ENCODE assay signal across 8 mouse cellular contexts in genomic region chrX:133657308-133658302, GRCm38 (mm10). TPM values are rescaled to one million over a fixed set of nuclear protein-coding genes. Genes with fewer than 3 reads are reported as not detected.
DNase-seq lines count a peak whose midpoint lies in the region; ATAC-seq and TF ChIP-seq lines count a peak whose summit lies in the region.

No protein-coding gene starts in this region.

- peak; percentile 39; the same call in 1 of the 2 replicates for TF ChIP-seq CTCF in cortical plate, adult 2 months (IDR thresholded peaks at IDR 0.05; ENCODE audit: extremely low read depth, insufficient read depth, low read length)

- H3K27ac ChIP-seq in intestine, embryonic 14.5 days (ENCODE audit: low read depth) = no peak overlapping the region
- no peak overlapping the region for H3K27ac ChIP-seq in intestine, embryonic 15.5 days
- H3K27ac ChIP-seq in ES-E14 (ENCODE audit: insufficient read depth, low read depth, low read length, poor library complexity, severe bottlenecking) = no peak overlapping the region
- no peak overlapping the region for H3K27ac ChIP-seq in cortical plate, adult 2 months (ENCODE audit: insufficient read depth, low read length)

- 24% methylated on average over 9 of the region's 9 CpGs for WGBS in intestine, embryonic 14.5 days
- WGBS in intestine, embryonic 15.5 days = 22% methylated on average over 9 of the region's 9 CpGs

- H3K27me3 ChIP-seq in intestine, embryonic 14.5 days (replicated peaks; ENCODE audit: control insufficient read depth, insufficient read depth, low read length) = no peaks in the 10 kb centered on the region
- no peaks in the 10 kb centered on the region for H3K27me3 ChIP-seq in intestine, embryonic 15.5 days (replicated peaks)

- no peak for DNase-seq in intestine, embryonic 14.5 days (ENCODE audit: low spot score)
- no peak for DNase-seq in ES-E14 (ENCODE audit: low read depth, low spot score)
- no peak for DNase-seq in spleen, postnatal 4 days (ENCODE audit: low spot score in 2 of 2)
- no peak for DNase-seq in adrenal gland, adult 8-10 months
- DNase-seq in thymus, postnatal 4 days = no peak

- H3K9me3 ChIP-seq in intestine, embryonic 14.5 days (ENCODE audit: control insufficient read depth, low read length) = no peaks in the 10 kb centered on the region
- H3K9me3 ChIP-seq in intestine, embryonic 15.5 days = no peaks in the 10 kb centered on the region
- no peaks in the 10 kb centered on the region for H3K9me3 ChIP-seq in ES-E14 (ENCODE audit: control insufficient read depth, insufficient read depth, low read depth, low read length)

- no peak for ATAC-seq in intestine, embryonic 14.5 days (replicated peaks; ENCODE audit: low FRiP score, low TSS enrichment, low read depth)
- no peak for ATAC-seq in intestine, embryonic 15.5 days
- ATAC-seq in megakaryocyte progenitor cell, adult 5-6 weeks (replicated peaks; ENCODE audit: poor library complexity) = 0 out of 2 replicates have a peak, but pooled peaks have one; percentile 23

- TF ChIP-seq POLR2A in cortical plate, adult 2 months (IDR thresholded peaks at IDR 0.05; ENCODE audit: extremely low read depth, insufficient read depth, low read length) = no peak

- in situ Hi-C loops in ES-E14 (cut with MboI; ENCODE audit: low sequenced_read_pairs in 2 of 2, unreplicated experiment in 2 of 2) = no loop called here

- peak overlapping the region; percentile 33; the same call in 1 of the 2 replicates for H3K4me2 ChIP-seq in intestine, embryonic 14.5 days (ENCODE audit: low read length)
- H3K4me2 ChIP-seq in intestine, embryonic 15.5 days (replicated peaks) = no peak overlapping the region; the same call in 1 of the 2 replicates

- no peaks in the 10 kb centered on the region for H3K4me1 ChIP-seq in intestine, embryonic 14.5 days (replicated peaks; ENCODE audit: control insufficient read depth, insufficient read depth, low read length)
- no peaks in the 10 kb centered on the region for H3K4me1 ChIP-seq in intestine, embryonic 15.5 days (replicated peaks)
- H3K4me1 ChIP-seq in ES-E14 (ENCODE audit: control insufficient read depth in 2 of 2, insufficient read depth in 2 of 2, low read length in 2 of 2, poor library complexity in 1 of 2) = no peaks in the 10 kb centered on the region
- H3K4me1 ChIP-seq in cortical plate, adult 2 months (ENCODE audit: control insufficient read depth, insufficient read depth, low read length) = no peaks in the 10 kb centered on the region; the same call in 1 of the 2 replicates

- no peaks in the 10 kb centered on the region for H3K36me3 ChIP-seq in intestine, embryonic 14.5 days (ENCODE audit: control insufficient read depth, insufficient read depth, low read length)
- H3K36me3 ChIP-seq in intestine, embryonic 15.5 days = no peaks in the 10 kb centered on the region
- no peaks in the 10 kb centered on the region for H3K36me3 ChIP-seq in ES-E14 (ENCODE audit: control insufficient read depth, insufficient read depth, low read length, poor library complexity, severe bottlenecking)

- no peak overlapping the region for H3K4me3 ChIP-seq in intestine, embryonic 14.5 days (ENCODE audit: low read depth, low read length)
- no peak overlapping the region for H3K4me3 ChIP-seq in intestine, embryonic 15.5 days (replicated peaks)
- H3K4me3 ChIP-seq in ES-E14 (ENCODE audit: insufficient read depth in 1 of 2, low read depth in 1 of 2, low read length in 2 of 2, poor library complexity in 1 of 2, severe bottlenecking in 1 of 2) = no peak overlapping the region
- H3K4me3 ChIP-seq in cortical plate, adult 2 months (ENCODE audit: insufficient read depth, low read length) = peak overlapping the region; percentile 16; the same call in 1 of the 2 replicates

- H3K9ac ChIP-seq in intestine, embryonic 14.5 days (ENCODE audit: low read length) = no peak overlapping the region
- no peak overlapping the region for H3K9ac ChIP-seq in intestine, embryonic 15.5 days
- no peak overlapping the region for H3K9ac ChIP-seq in ES-E14 (ENCODE audit: insufficient read depth, low read depth, low read length, poor library complexity, severe bottlenecking)

TF ChIP-seq in ES-E14, 5 proteins besides CTCF, POLR2A, EP300 and RAD21:
- no peak for TF ChIP-seq HCFC1 (IDR thresholded peaks at IDR 0.05; ENCODE audit: borderline replicate concordance, insufficient read depth, low read length)
- peak; percentile 80 for TF ChIP-seq ZNF384 (IDR thresholded peaks at IDR 0.05; ENCODE audit: low read depth, low read length)
TF ChIP-seq in ES-E14: peak in this region for 1.

RNA-seq across cellular contexts. Expression of gene Pcdh19, which starts 31.2 kb away (rescaled TPM):
- 2.0 and 3.0 TPM in 2 replicates for polyA plus RNA-seq in intestine, embryonic 14.5 days (2014; fragmentation: Nextera tagmentation; extraction: Ambion mirVana)
- polyA plus RNA-seq in intestine, embryonic 15.5 days (2015; fragmentation: Nextera tagmentation; extraction: Ambion mirVana) = 1.2 and 1.8 TPM in 2 replicates
- 0.90 and 2.3 TPM in 2 replicates for total RNA-seq in ES-E14 (2012; rRNA removed)
- polyA plus RNA-seq in cortical plate, adult 2 months (2012; rRNA removed) = 10.9 and 11.4 TPM in 2 replicates
- total RNA-seq in megakaryocyte progenitor cell, adult 5-6 weeks (2015) = not detected in 2 replicates
- not detected in 2 replicates for total RNA-seq in megakaryocyte progenitor cell, adult 5-6 weeks (2017)
- total RNA-seq in adrenal gland, adult 8-10 months (2022) = 10 to 100 TPM in 3 of 4 experiments, 1 to 10 TPM in 1; 9.5 to 14.6 (median 11.7) TPM
